Mouse (Mus musculus) heart, postnatal 0 days (tissue): Measurements from ENCODE around the gene Nsun4.

Experiments used
- CTCF ChIP-seq: IDR thresholded peaks from 2 replicates; pipeline ENCODE4 v1.5.1; 2016; ENCODE audit warnings: antibody characterized with exemption, control low read depth, low read depth
- EP300 ChIP-seq: IDR thresholded peaks from 2 replicates; pipeline ENCODE4 v1.6.1; 2016; ENCODE audit warnings: antibody characterized with exemption, low read depth

- TF ChIP-seq EP300 (no peak), CTCF (peak; percentile 38; the same call in 1 of the 2 replicates)
Observed at GRCm38 (mm10) chr4:116074145-116074675, 20.5 kb upstream of the Nsun4 start.
